Mouse (Mus musculus): ENCODE measurements at regions not wholly inside any gene's neighbourhood (a gene's known extent, or its start where the extent isn't known, plus 50 kb on each side); places are given as distances from the start of the nearest gene placed in this dataset.

DNA sequence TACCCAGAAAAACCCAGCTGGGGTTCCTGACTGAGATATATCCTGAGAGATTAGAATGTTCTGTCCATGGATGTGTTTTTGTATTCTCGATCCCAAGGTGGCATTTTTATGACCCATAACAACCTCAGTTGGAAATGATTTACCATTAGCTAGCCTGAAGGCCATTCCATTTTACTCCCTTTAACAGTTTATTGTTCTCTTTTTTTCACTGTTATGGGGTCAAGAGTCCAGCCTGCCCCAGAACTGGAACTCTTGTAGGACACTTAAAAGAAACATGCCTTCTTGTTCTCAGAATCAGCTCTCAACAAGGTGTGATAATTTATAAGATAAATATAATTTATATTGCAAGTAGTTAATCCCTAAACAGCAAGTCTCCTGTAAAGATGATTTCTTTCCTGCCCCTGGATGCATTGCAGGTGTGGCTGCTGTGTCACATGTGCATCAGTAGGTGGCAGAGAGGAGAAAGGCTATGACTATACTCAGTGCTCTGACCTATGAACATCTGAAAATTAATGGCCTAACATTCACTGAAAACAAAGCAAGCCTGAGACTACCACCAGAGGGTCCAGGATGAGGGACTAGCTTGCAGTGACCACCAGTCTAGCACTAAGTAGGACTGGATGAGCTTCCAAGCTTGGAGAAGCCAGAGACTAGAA is 181.6 kb upstream of the Gm527 start:
- no peak for ATAC-seq (ENCODE audit: low FRiP score, low TSS enrichment)
- Histone ChIP-seq H3K4me1 (ENCODE audit: control insufficient read depth, insufficient read depth, low read length) (no peaks in the 10 kb centered on the region), H3K4me2 (ENCODE audit: low read length) (no peak overlapping the region), H3K36me3 (ENCODE audit: control insufficient read depth, insufficient read depth, low read length) (no peaks in the 10 kb centered on the region), H3K9me3 (ENCODE audit: control insufficient read depth, low read length) (no peaks in the 10 kb centered on the region), H3K9ac (replicated peaks; ENCODE audit: low read length) (no peak overlapping the region), H3K27ac (replicated peaks; ENCODE audit: low read depth, low read length) (no peak overlapping the region), H3K4me3 (replicated peaks; ENCODE audit: low read depth, low read length) (no peak overlapping the region), H3K27me3 (ENCODE audit: control insufficient read depth, insufficient read depth, low read length) (no peaks in the 10 kb centered on the region)
- WGBS: 90% methylated on average over 1 of the region's 1 CpGs
- no peak for DNase-seq

DNA sequence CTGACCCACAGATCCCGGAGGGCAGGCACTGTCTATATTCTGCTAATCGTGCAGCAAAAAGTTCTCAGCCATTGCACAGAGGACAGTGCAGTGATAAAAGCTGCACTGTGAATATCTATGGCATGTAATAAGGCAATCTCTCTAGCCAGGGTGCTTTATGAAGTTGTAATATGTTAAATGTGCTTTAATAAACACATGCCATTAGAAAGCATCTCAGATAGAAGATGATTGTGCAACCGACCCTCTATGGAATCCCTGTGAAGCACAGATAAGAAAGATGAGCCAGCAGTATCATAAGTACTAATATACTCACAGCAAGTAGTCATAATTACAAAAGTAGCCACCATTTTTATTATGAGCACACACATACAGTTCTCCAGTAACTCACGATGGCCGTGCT is 214.3 kb upstream of the Gm527 start:
- no peak overlapping the region for H3K9ac ChIP-seq (replicated peaks; ENCODE audit: low read length)
- ATAC-seq (ENCODE audit: low FRiP score, low TSS enrichment) (no peak), DNase-seq (no peak)
- H3K27ac ChIP-seq (replicated peaks; ENCODE audit: low read depth, low read length): no peak overlapping the region
- no peak overlapping the region for H3K4me3 ChIP-seq (replicated peaks; ENCODE audit: low read depth, low read length)
- no peak overlapping the region for H3K4me2 ChIP-seq (ENCODE audit: low read length)
- H3K27me3 ChIP-seq (ENCODE audit: control insufficient read depth, insufficient read depth, low read length): no peaks in the 10 kb centered on the region
- H3K9me3 ChIP-seq (ENCODE audit: control insufficient read depth, low read length): no peaks in the 10 kb centered on the region
- H3K4me1 ChIP-seq (ENCODE audit: control insufficient read depth, insufficient read depth, low read length): no peaks in the 10 kb centered on the region
- no peaks in the 10 kb centered on the region for H3K36me3 ChIP-seq (ENCODE audit: control insufficient read depth, insufficient read depth, low read length)
- WGBS: 94% methylated on average over 5 of the region's 5 CpGs

DNA sequence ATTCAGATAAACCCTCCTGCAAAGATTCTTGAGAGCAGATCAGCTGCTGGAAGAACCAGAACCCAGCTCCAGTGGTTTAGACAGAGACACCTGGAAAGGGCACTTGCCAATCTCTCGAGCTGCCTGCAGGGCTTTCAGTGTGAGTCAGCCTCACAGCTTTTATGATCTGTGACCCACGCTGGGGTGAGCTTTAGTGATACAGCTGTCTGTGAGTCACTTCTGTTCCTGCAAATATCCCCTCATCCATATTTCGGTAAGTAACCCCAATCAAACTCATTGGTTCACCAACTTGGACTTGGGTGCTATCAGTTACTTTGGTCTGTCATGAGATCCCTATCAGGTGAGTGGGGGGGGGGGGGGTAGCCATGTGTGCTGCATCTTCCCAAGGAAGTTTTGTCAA is 216.6 kb upstream of the Gm527 start:
- Histone ChIP-seq H3K27ac (replicated peaks; ENCODE audit: low read depth, low read length) (no peak overlapping the region), H3K4me3 (replicated peaks; ENCODE audit: low read depth, low read length) (no peak overlapping the region), H3K4me1 (ENCODE audit: control insufficient read depth, insufficient read depth, low read length) (no peaks in the 10 kb centered on the region), H3K9me3 (ENCODE audit: control insufficient read depth, low read length) (no peaks in the 10 kb centered on the region), H3K4me2 (ENCODE audit: low read length) (no peak overlapping the region), H3K9ac (replicated peaks; ENCODE audit: low read length) (no peak overlapping the region), H3K36me3 (ENCODE audit: control insufficient read depth, insufficient read depth, low read length) (no peaks in the 10 kb centered on the region), H3K27me3 (ENCODE audit: control insufficient read depth, insufficient read depth, low read length) (no peaks in the 10 kb centered on the region)
- ATAC-seq (ENCODE audit: low FRiP score, low TSS enrichment): no peak
- WGBS: 78% methylated on average over 3 of the region's 3 CpGs
- DNase-seq: no peak

DNA sequence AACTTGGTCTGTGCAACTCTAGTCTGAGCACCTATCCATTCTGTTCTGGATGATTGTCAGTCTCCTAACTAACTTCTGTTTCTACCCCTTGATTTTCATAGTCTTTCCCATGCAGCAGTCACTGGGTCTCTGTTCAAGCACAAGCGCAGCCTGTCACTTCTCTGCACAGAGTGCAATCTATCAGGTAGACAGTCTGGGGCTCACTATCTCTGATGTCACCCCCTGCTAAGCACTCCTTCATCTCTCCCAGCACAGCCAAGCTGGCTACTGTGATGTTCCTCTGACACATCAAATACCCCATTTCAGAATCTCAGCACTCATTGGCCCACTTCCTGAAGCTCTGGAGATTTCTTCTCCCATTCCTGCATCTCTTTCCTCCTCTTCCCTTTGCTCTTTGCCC is 220.9 kb upstream of the Fscb start:
- Histone ChIP-seq H3K4me3 (replicated peaks; ENCODE audit: low read depth, low read length) (no peak overlapping the region), H3K36me3 (ENCODE audit: control insufficient read depth, insufficient read depth, low read length) (no peaks in the 10 kb centered on the region), H3K9me3 (ENCODE audit: control insufficient read depth, low read length) (no peaks in the 10 kb centered on the region), H3K27ac (replicated peaks; ENCODE audit: low read depth, low read length) (no peak overlapping the region), H3K9ac (replicated peaks; ENCODE audit: low read length) (no peak overlapping the region), H3K4me1 (ENCODE audit: control insufficient read depth, insufficient read depth, low read length) (peaks cover 9% of the 10 kb centered on the region; the same call in 1 of the 2 replicates), H3K4me2 (ENCODE audit: low read length) (no peak overlapping the region), H3K27me3 (ENCODE audit: control insufficient read depth, insufficient read depth, low read length) (no peaks in the 10 kb centered on the region)
- WGBS: 88% methylated on average over 1 of the region's 1 CpGs
- ATAC-seq (ENCODE audit: low FRiP score, low TSS enrichment) (no peak), DNase-seq (peak; percentile 8)

DNA sequence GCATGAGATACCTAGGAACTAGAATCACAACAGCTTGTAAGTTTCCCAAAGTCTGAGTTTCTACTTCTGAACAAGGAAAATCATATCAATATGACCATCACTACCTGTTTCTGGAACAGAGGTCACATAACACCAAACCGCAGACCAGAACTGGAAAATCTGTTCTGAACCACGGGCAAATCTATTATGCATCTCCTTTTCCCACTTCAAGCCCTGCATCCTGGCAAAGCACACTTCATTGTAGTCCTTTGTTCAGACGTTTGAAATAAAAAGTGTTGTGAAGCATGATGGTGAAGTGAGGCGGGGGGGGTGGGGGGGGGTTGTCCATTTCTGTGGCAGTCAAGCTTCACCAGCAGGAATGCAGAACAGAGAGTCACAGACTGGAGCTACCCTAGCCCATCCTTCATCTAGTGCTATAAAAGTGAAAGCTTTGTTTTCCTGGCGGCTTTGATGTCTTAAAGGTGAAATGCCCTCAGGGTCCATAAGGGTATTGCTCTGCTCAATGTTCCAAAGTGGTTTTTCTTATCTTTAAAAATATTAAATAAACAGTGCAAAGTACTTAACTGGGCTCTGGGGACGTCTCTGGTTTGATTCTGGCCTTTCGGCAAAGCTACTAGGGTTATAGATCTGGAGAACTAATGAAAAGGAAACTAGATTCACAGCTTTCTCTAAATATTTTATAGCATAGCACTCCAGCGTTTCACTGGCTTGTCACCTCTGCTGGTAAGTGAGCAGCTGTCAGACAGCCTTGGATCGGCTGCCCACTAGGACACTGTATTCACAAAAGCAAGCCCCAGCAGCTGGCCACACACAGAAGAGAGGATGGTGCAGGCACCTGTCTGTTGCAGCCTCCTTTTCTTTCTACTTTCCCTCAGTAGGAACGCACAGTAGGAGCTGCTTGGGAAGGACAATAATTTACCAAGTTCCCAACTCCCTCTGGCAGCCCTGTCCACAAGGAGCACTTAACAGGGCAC is 218.0 kb upstream of the Fscb start:
- H3K9ac ChIP-seq (replicated peaks; ENCODE audit: low read length): no peak overlapping the region
- no peak overlapping the region for H3K4me3 ChIP-seq (replicated peaks; ENCODE audit: low read depth, low read length)
- H3K4me2 ChIP-seq (ENCODE audit: low read length): no peak overlapping the region; the same call in 1 of the 2 replicates
- ATAC-seq (ENCODE audit: low FRiP score, low TSS enrichment): peak; percentile 63; the same call in 1 of the 2 replicates
- H3K9me3 ChIP-seq (ENCODE audit: control insufficient read depth, low read length): no peaks in the 10 kb centered on the region
- DNase-seq: peak; percentile 52
- H3K27ac ChIP-seq (replicated peaks; ENCODE audit: low read depth, low read length): no peak overlapping the region; the same call in 1 of the 2 replicates
- 26% methylated on average over 10 of the region's 10 CpGs for whole genome bisulfite sequencing
- peaks cover 9% of the 10 kb centered on the region; the same call in 1 of the 2 replicates for H3K4me1 ChIP-seq (ENCODE audit: control insufficient read depth, insufficient read depth, low read length)
- H3K27me3 ChIP-seq (ENCODE audit: control insufficient read depth, insufficient read depth, low read length): no peaks in the 10 kb centered on the region
- H3K36me3 ChIP-seq (ENCODE audit: control insufficient read depth, insufficient read depth, low read length): no peaks in the 10 kb centered on the region

DNA sequence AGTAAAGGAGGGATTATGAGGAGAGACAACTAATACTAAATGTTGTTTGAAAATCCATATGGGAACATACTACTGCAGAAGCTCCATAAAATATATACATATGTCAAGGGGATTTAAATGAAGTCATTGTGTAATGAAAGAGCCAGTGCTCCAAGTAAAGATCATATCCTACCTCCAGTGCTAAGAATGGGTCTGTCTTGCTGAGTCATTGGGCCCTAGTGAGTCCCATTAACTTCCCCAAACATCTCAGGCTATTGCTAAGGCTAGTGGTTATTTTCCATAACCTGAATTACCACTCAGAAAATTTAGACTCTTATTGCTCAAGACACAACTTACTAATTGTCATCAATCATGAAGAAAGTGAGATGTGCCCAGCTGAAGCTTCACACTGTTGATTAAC is 215.2 kb upstream of the Fscb start:
- Histone ChIP-seq H3K27me3 (ENCODE audit: control insufficient read depth, insufficient read depth, low read length) (no peaks in the 10 kb centered on the region), H3K4me1 (ENCODE audit: control insufficient read depth, insufficient read depth, low read length) (peaks cover 9% of the 10 kb centered on the region; the same call in 1 of the 2 replicates), H3K27ac (replicated peaks; ENCODE audit: low read depth, low read length) (no peak overlapping the region), H3K9ac (replicated peaks; ENCODE audit: low read length) (no peak overlapping the region), H3K4me2 (ENCODE audit: low read length) (no peak overlapping the region), H3K36me3 (ENCODE audit: control insufficient read depth, insufficient read depth, low read length) (no peaks in the 10 kb centered on the region), H3K9me3 (ENCODE audit: control insufficient read depth, low read length) (no peaks in the 10 kb centered on the region), H3K4me3 (replicated peaks; ENCODE audit: low read depth, low read length) (no peak overlapping the region)
- no peak for DNase-seq
- ATAC-seq (ENCODE audit: low FRiP score, low TSS enrichment): no peak

DNA sequence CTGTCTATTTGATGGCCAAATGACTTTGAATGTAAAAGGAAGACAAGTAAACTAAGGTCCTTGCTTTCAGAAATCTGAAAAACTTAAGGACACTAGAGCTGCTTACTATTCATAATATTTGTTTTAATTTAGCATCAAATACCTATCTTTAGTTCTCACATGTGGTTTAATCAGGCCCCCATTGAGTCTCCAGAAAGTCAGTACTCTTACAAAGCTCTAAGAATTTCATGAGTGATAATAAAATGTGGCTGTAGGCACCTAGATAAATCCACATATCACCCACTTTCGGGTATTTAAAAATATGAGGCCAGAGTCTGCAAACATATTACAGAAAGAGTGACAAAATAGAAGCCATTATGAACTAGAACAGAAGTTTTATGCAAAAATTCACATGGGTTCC is 214.1 kb upstream of the Fscb start:
- no peaks in the 10 kb centered on the region for H3K36me3 ChIP-seq (ENCODE audit: control insufficient read depth, insufficient read depth, low read length)
- H3K4me3 ChIP-seq (replicated peaks; ENCODE audit: low read depth, low read length): no peak overlapping the region
- no peak overlapping the region for H3K9ac ChIP-seq (replicated peaks; ENCODE audit: low read length)
- no peak overlapping the region for H3K4me2 ChIP-seq (ENCODE audit: low read length)
- no peak overlapping the region for H3K27ac ChIP-seq (replicated peaks; ENCODE audit: low read depth, low read length)
- no peak for ATAC-seq (ENCODE audit: low FRiP score, low TSS enrichment)
- DNase-seq: no peak
- H3K9me3 ChIP-seq (ENCODE audit: control insufficient read depth, low read length): no peaks in the 10 kb centered on the region
- no peaks in the 10 kb centered on the region for H3K27me3 ChIP-seq (ENCODE audit: control insufficient read depth, insufficient read depth, low read length)
- H3K4me1 ChIP-seq (ENCODE audit: control insufficient read depth, insufficient read depth, low read length): peaks cover 9% of the 10 kb centered on the region; the same call in 1 of the 2 replicates
- WGBS: 88% methylated on average over 1 of the region's 1 CpGs

DNA sequence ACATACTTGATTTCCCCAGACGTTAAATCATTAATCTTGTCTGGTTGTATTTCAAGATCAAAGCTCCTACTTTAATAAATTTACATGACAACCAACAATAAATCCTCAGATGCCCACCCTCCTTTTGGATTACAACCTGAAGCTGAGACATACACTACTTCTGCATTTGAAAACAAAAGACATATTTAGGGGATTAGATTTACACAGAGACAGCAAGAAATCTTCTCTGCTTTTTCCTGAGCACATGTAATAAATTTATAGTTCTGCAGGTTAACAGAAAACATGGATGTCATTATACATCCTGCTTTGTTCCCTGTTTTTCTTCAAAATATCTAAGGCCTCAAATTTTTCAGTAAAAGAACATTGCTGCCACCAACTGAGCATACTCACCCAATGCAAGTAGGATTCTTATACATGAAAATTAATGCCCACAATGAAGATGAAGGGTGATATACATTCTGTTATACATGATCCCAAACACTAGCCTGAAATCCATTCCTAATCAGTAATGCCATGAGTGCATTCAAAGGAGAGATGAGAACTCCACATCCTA is 166.4 kb upstream of the Fscb start:
- Histone ChIP-seq H3K27ac (replicated peaks; ENCODE audit: low read depth, low read length) (no peak overlapping the region; the same call in 1 of the 2 replicates), H3K9me3 (ENCODE audit: control insufficient read depth, low read length) (no peaks in the 10 kb centered on the region), H3K4me3 (replicated peaks; ENCODE audit: low read depth, low read length) (no peak overlapping the region), H3K4me1 (ENCODE audit: control insufficient read depth, insufficient read depth, low read length) (no peaks in the 10 kb centered on the region), H3K9ac (replicated peaks; ENCODE audit: low read length) (no peak overlapping the region), H3K36me3 (ENCODE audit: control insufficient read depth, insufficient read depth, low read length) (no peaks in the 10 kb centered on the region), H3K4me2 (ENCODE audit: low read length) (no peak overlapping the region), H3K27me3 (ENCODE audit: control insufficient read depth, insufficient read depth, low read length) (no peaks in the 10 kb centered on the region)
- ATAC-seq (ENCODE audit: low FRiP score, low TSS enrichment): no peak
- 38% methylated on average over 1 of the region's 1 CpGs for WGBS
- DNase-seq: peak; percentile 74

Measured in midbrain, embryonic 14.5 days (tissue).